Mouse (Mus musculus) heart, postnatal 0 days (tissue): ENCODE measurements around the gene Wdfy2. TPM values are rescaled to one million over a fixed set of nuclear protein-coding genes. Genes with fewer than 3 reads are reported as not detected.

Experiments used
- ATAC-seq: fragments of 200-750 bp; cut with Nextera tagmentation; 2 replicates; pipeline ENCODE4 v1.8.0; 2017; ENCODE audit warnings: low read depth, moderate number of reproducible peaks, moderate library complexity; ENCODE audit not compliant: insufficient read depth
- DNase-seq: peaks from one replicate; pipeline ENCODE4 v3.0.0-alpha.2; 2016; ENCODE audit warnings: low spot score
- H3K27ac ChIP-seq: fragments of 300-500 bp; sonication (generic); 2 replicates; pipeline ENCODE4 v1.5.1; 2014; ENCODE audit warnings: low read depth, mild to moderate bottlenecking
- H3K27me3 ChIP-seq: fragments of 300-500 bp; sonication (generic); 2 replicates; pipeline ENCODE4 v1.6.1; 2014; ENCODE audit warnings: low read length, mixed read lengths; ENCODE audit not compliant: control insufficient read depth, insufficient read depth
- H3K36me3 ChIP-seq: fragments of 300-500 bp; sonication (generic); replicated peaks from 2 replicates; pipeline ENCODE4 v1.6.1; 2014; ENCODE audit warnings: low read length, mixed read lengths; ENCODE audit not compliant: control insufficient read depth, insufficient read depth
- H3K4me1 ChIP-seq: fragments of 300-500 bp; sonication (generic); 2 replicates; pipeline ENCODE4 v1.6.1; 2014; ENCODE audit warnings: antibody characterized with exemption; ENCODE audit not compliant: control insufficient read depth, insufficient read depth
- H3K4me2 ChIP-seq: fragments of 300-500 bp; sonication (generic); 2 replicates; pipeline ENCODE4 v1.6.1; 2014; ENCODE audit warnings: low read depth, mild to moderate bottlenecking, low read length, moderate library complexity
- H3K4me3 ChIP-seq: fragments of 300-500 bp; sonication (generic); 2 replicates; pipeline ENCODE4 v1.5.1; 2014; ENCODE audit warnings: low read depth, low read length
- H3K9ac ChIP-seq: fragments of 300-500 bp; sonication (generic); replicated peaks from 2 replicates; pipeline ENCODE4 v1.6.1; 2014; ENCODE audit warnings: low read depth, low read length, mixed read lengths
- H3K9me3 ChIP-seq: fragments of 300-500 bp; sonication (generic); replicated peaks from 2 replicates; pipeline ENCODE4 v1.6.1; 2016; ENCODE audit warnings: low read length; ENCODE audit not compliant: control insufficient read depth
- CTCF ChIP-seq: IDR thresholded peaks from 2 replicates; pipeline ENCODE4 v1.5.1; 2016; ENCODE audit warnings: antibody characterized with exemption, control low read depth, low read depth
- EP300 ChIP-seq: IDR thresholded peaks from 2 replicates; pipeline ENCODE4 v1.6.1; 2016; ENCODE audit warnings: antibody characterized with exemption, low read depth
- WGBS: fragments of 180-500 bp; shearing (Covaris S2); extraction: QIAGEN DNeasy Blood & Tissue Kit; methylation state at CpG from one replicate; pipeline ENCODE4 v1.1.7; 2014; 5-methylcytosine and 5-hydroxymethylcytosine counted together
- polyA plus RNA-seq: library from polyadenylated mRNA; unstranded; fragments of >200 nt; fragmentation: Nextera tagmentation; extraction: Ambion mirVana; gene quantifications from 2 replicates; pipeline ENCODE4 v1.2.1, GENCODE M21; 2015
- total RNA-seq: library from RNA; depleted of rRNA; stranded (reverse); fragments of >200 nt; gene quantifications from 2 replicates; pipeline ENCODE4 v1.2.3, GENCODE M21; 2014; ENCODE audit warnings: low replicate concordance

The Wdfy2 gene
- total and polyA plus RNA-seq, 2 experiments from 2014 or later: 1.8 to 11.8 TPM

DNA sequence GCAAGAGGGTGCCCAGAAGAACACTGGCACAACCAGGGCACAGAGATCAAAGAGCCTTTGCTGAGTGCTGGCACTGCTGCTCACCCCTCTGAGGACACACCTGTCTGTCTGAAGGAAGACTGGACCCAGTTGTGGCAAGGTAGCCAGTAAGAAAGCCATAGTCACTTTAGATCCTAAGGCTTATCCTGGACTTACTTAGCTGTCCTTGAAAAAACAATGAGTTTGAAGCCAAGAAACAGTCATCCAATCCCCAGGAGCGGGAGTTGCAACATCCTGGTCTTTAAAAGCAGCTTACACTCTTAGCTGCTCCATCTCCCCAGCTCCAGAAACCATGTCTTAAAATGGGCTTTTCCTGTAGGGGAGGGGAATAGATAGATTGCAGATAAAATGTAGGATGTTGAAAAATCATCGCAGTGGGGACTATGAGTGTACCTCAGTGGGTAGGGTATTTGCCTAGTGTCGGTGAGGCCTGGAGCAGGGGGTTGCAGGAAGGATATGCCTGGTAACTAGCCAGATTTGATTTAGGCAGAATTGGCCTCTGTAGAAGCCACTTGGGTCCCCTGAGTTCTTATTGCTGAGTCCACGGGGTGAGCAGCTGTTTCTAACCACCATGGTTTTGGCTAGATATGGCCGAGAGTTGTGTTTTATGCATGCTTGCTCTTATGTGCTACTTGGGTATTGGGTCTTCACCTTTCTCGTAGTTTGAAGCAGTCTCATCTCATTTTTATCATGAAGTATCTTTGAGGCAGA is 99.3 kb downstream of the Wdfy2 start:
- ATAC-seq: no peak
- no peaks in the 10 kb centered on the region for H3K4me1 ChIP-seq
- H3K4me2 ChIP-seq: no peak overlapping the region
- H3K4me3 ChIP-seq: no peak overlapping the region
- 72% methylated on average over 6 of the region's 6 CpGs for WGBS
- 0 out of 2 replicates have a peak, but pooled peaks cover 7% of the 10 kb centered on the region for H3K9me3 ChIP-seq
- no peaks in the 10 kb centered on the region for H3K27me3 ChIP-seq
- no peak overlapping the region for H3K9ac ChIP-seq
- H3K36me3 ChIP-seq: peaks cover 19% of the 10 kb centered on the region; the same call in 1 of the 2 replicates
- TF ChIP-seq EP300: no peak
- TF ChIP-seq CTCF: no peak
- no peak overlapping the region for H3K27ac ChIP-seq
- DNase-seq: no peak

DNA sequence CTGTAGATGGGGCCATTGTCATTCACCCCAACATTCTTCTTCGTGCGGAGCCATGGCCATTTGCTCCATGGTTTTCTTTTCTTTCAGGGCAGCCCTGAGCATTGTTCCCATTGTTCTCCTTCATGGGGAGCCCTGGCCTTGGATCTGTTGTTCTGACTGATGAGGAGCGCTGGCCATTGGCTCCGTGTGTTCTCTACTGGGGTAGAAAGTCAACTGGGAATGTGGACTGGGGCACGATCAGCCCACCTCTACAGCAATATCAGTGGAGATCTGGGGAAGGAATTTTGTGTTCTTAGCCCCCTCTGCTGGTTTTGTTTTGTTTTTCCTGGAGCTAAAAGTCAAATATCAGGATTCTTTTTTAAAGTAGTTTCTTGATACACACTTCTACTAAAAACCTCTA is 100.2 kb downstream of the Wdfy2 start:
- Histone ChIP-seq H3K36me3 (peaks cover 12% of the 10 kb centered on the region; the same call in 1 of the 2 replicates), H3K4me2 (no peak overlapping the region), H3K27ac (no peak overlapping the region), H3K4me3 (no peak overlapping the region), H3K27me3 (no peaks in the 10 kb centered on the region), H3K9ac (no peak overlapping the region), H3K4me1 (no peaks in the 10 kb centered on the region), H3K9me3 (0 out of 2 replicates have a peak, but pooled peaks cover 7% of the 10 kb centered on the region)
- no peak for DNase-seq
- no peak for ATAC-seq
- 75% methylated on average over 5 of the region's 5 CpGs for WGBS
- TF ChIP-seq CTCF (0 out of 2 replicates have a peak, but pooled peaks have one; percentile 8), EP300 (no peak)

DNA sequence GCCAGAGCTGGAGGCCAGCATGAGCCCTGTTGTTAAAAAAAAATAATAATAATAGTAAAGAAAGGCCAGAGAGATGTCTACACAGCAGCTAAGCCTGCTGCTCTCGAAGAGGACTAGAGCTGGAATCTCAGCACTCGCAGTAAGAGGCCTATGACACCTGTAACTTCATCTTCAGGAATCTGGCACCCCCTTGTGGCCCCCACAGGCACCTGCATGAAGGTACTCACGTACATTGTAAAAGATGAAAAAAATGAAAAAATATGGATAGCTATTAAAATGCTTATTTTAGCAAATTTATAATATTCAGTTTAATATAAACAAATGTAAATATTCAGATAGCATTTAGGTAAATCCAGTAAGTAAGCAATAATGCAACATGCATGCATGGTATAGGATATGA is 102.0 kb downstream of the Wdfy2 start:
- Histone ChIP-seq H3K4me1 (no peaks in the 10 kb centered on the region), H3K9ac (no peak overlapping the region), H3K27me3 (no peaks in the 10 kb centered on the region), H3K4me2 (no peak overlapping the region), H3K27ac (no peak overlapping the region), H3K36me3 (peaks cover 16% of the 10 kb centered on the region), H3K4me3 (no peak overlapping the region), H3K9me3 (0 out of 2 replicates have a peak, but pooled peaks cover 7% of the 10 kb centered on the region)
- 95% methylated on average over 3 of the region's 3 CpGs for WGBS
- DNase-seq (no peak), ATAC-seq (no peak)
- TF ChIP-seq CTCF: peak; percentile 32
- no peak for TF ChIP-seq EP300

DNA sequence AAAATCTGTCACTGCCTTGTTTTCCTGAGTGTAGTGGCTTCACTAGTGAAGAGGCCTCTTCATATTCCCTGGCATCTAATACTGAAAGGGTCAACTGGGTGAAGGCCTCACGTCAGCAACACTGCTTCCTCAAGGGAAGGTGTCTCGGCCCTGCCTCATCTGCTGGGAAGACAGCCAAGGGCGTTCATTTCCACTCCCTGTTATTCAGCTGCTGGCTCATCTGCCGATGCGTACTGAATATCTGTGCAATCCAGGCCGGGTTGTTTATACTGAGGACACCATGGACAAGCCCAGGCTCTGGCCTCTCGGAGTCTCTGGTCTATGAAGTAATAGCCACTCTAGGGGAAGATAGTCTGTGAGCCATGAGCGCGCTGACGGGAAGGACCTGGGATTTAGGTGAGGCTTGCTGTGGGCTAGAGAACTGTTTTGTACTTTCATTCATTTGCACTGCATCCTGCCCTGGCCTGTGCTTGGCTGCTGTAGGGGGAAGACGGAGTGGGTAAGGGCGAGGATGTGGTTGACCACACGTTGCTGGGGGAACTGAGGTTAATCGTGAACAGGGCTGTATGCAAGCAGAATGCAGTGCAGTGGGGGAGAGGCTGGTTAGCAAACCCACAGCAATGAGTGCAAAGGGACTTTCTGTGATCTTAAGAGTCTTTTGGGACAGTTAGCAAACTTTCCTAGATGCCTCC is 103.1 kb downstream of the Wdfy2 start:
- ATAC-seq: no peak
- DNase-seq: peak; percentile 46
- Histone ChIP-seq H3K27me3 (no peaks in the 10 kb centered on the region), H3K9ac (no peak overlapping the region), H3K4me3 (no peak overlapping the region), H3K4me1 (no peaks in the 10 kb centered on the region), H3K36me3 (peaks cover 22% of the 10 kb centered on the region), H3K9me3 (0 out of 2 replicates have a peak, but pooled peaks cover 7% of the 10 kb centered on the region), H3K27ac (no peak overlapping the region; the same call in 1 of the 2 replicates), H3K4me2 (no peak overlapping the region)
- TF ChIP-seq CTCF: no peak
- TF ChIP-seq EP300: no peak
- WGBS: 62% methylated on average over 14 of the region's 14 CpGs

DNA sequence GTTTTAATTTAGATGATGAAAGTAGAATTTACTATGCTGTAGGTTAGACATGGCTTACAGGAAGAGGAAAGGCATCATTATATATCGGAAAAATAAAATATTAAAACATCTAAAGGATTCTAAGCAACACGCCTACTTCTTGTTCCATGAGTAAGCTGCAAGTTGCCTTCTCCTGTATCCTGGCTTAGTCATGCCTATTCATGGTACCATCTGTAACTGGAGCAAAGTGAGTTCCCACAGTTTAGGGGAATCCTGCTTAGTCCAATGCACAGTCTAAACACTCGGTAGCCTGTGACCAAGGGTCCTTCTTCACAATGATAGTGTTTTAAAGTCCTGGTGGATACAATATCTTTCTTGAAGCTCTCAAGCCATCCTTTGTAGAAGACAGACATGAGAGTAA is 109.3 kb downstream of the Wdfy2 start:
- Histone ChIP-seq H3K27ac (no peak overlapping the region), H3K9me3 (no peaks in the 10 kb centered on the region), H3K4me2 (no peak overlapping the region), H3K4me3 (no peak overlapping the region), H3K36me3 (peaks cover 47% of the 10 kb centered on the region), H3K9ac (no peak overlapping the region), H3K4me1 (no peaks in the 10 kb centered on the region), H3K27me3 (no peaks in the 10 kb centered on the region)
- ATAC-seq (no peak), DNase-seq (no peak)
- WGBS: 89% methylated on average over 3 of the region's 3 CpGs
- TF ChIP-seq EP300 (no peak), CTCF (no peak)
